Mouse (Mus musculus) frontal cortex, adult 2 months (tissue): ENCODE measurements at regions not wholly inside any gene's neighbourhood (a gene's known extent, or its start where the extent isn't known, plus 50 kb on each side); places are given as distances from the start of the nearest gene placed in this dataset.

ENCODE experiments used
- DNase-seq, 2 experiments: peaks; one replicate each; pipeline ENCODE4 v3.0.0; 2022; ENCODE audit warnings: low spot score in 1 of 2; ENCODE audit errors: extremely low spot score in 1 of 2

DNA sequence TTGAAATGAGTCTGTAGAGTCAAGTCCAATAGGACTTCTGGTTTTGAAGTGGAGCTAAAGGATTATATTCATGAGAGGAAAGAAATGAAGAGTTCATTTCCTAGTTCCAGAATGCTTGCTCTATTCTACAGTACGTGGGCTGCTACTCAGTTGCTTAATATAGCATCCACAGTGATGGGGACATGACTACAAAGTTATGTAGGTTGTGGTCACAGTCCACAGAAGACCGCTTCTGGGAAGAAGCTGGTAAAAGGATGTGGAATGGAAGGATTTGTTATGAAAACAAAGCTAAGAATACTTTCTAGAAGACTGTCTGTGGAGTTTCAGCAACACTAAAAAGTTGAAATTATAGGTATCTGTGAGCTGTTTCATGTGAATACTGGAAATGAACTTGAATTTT, 739.8 kb downstream of the Slitrk6 start:
- DNase-seq, result peak; percentile 5 to 22

DNA sequence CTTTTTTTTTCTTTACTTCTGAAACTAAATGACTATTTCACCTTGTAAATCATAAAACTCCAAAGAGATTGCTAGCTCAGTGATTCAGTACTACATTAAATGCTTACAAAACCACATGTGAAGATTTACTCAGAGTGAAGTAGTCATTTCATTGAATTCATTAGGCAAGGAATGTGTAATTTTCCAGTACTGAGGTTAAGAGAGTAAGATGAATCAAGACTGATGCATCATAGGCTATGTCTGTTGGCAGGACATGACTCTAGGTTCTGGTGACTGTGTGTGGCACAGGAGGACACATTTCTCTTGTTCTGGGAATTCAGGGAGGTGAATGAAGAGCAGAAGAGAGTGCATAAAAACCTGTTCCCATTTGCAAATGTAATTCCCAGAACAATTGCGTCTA, 741.7 kb downstream of the Slitrk6 start:
- no peak for DNase-seq

DNA sequence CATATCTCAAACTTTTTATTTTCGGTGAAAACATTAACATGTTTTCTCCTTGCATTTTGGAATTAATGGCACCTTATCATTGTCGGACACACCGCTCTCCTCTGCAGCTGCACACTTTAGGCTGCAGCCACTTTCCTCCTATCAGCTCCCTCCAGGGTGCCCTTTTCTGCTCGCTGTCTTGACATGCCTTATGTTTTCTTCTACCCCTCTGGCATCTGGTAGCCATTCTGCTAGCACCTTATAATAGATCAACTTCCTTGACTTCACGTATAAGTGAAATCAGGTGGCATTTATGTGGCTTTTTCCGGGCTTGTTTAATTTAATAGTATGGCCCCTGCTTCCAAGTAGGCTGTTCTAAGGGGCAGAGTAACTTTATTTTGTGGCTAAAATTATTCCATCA, 747.8 kb downstream of the Slitrk6 start:
- no peak for DNase-seq

DNA sequence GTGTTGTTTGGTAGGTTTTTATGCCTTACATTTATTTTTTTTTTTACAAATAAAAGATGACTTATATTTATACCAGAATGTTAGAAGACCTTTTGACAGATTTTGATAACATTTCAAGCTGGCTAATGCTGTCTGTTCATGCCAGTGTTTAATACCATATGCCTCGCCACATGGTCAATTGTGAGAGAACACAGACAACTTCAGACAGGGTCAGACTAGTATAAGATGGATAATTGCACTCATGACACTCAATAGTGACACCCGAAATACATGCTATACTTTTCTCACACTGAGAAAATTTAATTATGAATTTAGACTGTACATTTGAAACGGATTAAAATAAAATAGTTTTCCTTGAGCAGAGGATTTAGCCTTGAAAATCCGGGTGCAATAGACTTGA, 769.9 kb downstream of the Slitrk6 start:
- no peak for DNase-seq

DNA sequence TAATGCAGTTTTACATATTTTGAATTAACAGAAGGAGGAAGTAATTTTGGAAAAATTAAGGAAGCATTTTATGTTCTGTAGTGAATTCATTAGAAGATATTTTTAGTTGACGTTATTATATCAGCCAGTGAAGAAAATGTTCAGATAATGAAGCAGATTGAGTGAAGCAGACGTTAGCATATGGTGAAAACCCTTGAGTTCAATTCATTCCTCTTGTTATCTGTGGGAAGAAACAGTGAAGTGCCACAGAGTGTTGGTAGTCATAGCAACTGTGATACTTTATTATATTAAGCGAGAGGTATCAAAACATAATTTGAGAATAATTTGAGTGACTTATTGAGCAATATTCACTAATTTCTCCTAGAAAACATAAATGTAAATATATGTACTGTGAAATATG, 796.9 kb downstream of the Slitrk6 start:
- peak in 1 of 2 experiments; percentile 1 for DNase-seq

DNA sequence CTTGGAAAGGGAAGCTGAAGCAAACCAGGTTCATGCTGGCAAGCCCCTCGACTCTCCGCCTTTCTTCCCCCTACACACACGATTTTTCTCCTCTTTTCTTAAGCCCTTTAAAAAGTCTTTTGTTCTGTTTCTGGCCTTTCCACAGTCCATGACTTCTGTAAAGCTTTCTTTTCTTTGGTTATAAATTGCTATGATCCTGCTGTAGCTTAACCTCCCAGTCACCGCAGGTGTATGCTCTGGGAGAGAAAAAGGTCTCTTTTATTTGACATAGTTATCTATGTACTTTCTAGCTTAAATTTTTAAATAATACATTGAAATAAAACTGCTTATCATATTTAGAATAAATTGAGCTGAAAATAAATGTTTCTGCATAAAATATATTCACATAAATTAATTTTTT, 813.0 kb downstream of the Slitrk6 start:
- no peak for DNase-seq

DNA sequence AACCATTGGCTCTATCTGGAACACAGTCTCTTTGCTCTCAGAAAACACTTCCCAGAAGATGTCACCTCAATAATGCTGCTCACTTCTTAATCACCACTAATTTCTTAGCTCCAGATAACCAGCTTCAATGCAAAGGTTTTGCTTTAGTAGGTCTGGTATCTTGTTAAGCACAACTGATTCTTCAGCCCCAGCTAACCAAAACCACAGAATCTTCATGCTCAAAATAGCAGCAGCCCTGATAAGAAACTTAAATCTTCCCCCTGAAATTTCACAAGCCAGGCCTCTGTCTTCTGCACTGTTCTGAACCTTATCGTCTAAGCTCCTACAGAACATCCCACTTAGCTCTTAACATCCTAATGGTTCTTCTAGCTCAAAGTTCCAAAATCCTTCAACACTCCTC, 813.8 kb downstream of the Slitrk6 start:
- DNase-seq, result no peak

DNA sequence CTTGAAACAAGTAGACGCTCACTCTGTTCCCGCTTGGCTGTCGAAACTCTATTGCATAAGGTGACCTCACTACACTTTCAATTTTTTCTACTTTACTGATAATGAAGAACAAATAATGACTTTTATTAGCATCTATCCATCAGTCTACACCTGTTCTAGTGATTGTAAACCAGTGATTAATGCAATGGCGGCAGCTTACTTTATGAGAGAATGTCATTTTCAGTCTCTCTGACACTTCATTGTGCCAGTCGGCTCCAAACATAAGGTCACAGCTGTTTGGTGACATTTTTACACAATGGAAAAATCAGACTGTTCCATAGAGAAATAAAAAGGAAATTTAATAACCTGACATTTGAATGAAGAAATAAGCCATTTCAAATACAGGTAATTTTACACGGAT, 817.5 kb downstream of the Slitrk6 start:
- DNase-seq, result no peak

DNA sequence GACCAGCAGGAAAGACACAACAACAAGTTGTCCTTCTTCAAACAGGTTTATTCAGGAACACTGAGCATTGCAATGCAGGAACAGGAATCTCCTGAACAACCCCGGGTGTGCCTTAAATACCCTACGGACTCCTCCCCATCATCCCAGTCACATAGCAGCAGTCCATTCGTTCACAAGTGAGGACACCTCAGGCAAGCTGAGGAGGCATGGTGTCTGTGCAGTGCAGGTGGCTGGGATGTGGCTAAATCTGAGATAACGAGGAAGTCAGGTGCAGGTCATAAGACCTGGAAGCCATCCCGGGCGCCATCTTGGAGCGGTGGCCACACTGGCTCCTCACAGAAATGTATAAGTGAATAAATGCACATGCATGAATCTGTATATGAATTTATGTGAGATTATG, 826.0 kb downstream of the Slitrk6 start:
- DNase-seq, result no peak

DNA sequence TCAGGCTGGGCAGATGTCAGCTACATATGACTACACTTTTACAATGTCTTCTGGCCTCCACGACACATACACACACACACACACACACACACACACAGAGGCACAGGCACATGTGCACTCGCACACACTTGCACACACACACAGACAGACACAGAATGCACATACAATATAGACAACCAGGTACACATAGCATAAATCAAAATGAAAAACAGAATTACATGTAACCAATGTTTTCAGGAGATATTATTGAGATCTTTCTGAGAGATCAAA, 863.1 kb downstream of the Slitrk6 start:
- DNase-seq, result no peak

DNA sequence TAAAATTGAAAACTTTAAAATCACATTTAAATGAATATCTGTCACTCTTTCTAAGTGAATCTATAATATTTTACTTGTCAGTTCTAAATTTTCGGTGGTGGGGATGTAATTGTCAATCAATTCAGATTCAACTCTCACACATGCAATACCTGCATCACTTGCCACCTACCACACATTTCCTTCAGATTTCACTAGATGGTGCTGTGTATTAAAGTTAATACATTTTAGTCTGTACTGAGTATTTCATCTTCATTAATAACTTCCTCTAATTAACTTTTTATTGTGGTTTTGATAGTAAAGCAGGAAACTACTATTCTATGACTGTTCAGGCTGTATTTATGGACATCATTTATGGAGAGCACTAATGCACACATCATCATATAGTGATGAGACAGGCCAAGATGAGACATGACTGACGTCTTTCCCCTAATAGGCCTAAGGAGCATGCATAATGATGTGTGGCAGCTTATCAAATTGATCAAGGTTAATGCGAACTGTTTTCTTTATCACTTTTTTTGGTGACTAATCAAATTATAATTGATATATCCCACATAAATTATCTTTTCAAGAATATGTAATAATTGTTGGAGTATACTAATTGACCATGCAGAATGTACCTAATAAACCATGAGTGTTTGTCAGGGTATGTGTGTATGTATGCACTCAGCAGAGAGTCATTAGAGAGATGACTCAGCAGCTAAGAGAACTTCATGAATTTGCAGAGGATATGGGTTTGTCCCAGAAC, 863.6 kb downstream of the Slitrk6 start:
- DNase-seq, result peak in 1 of 2 experiments; percentile 39

DNA sequence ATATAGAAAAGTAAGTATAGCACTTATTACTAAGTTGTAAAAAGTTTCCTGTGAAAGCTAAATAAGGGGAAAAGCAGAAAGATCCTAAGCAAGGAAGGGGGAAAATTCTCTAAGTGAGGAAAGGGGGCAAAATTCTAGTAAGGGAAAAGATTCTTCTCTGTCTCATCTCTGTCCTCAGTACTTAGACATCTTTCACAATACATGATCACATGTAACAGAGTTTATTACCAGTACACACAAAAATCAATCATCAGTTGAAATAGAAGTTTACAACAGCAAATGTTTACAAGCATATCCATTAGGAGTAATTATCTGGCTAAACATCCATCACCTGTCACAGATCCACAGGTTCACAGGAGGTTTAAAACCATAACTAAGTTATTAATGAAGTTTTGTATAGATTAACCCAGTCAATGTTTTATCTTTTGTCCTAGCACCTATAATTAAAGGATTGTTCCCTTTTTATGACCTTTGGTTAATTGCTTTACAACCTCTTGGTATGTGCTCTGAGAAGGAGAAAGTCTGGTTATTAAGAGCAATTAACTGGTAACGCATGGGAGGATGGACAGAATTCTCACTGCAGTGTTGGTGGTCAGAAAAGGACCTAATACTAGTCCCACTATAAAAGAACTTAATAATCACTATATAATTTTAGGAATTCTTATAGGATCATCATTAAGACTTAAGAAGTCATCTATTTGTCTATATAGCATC, 877.8 kb downstream of the Slitrk6 start:
- DNase-seq, result no peak

DNA sequence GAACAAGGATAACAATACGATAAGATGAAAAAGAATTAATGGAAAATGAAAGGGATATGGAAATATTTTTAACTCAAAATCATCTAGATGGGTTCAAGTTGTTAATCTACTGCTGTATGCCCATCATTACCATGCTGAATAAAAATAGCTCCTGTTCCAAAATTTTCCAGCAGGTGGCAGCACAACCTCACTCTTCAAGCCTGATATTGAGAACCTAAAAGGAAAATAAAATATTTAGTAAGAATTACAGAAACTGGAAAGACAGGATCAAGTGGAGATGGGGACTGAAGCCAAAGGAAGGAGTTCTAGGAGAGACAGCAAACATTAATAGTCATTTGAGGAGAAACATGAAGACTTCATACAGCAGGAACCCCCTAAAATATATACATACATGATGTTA, 880.7 kb downstream of the Slitrk6 start:
- peak in 1 of 2 experiments; percentile 85 for DNase-seq

DNA sequence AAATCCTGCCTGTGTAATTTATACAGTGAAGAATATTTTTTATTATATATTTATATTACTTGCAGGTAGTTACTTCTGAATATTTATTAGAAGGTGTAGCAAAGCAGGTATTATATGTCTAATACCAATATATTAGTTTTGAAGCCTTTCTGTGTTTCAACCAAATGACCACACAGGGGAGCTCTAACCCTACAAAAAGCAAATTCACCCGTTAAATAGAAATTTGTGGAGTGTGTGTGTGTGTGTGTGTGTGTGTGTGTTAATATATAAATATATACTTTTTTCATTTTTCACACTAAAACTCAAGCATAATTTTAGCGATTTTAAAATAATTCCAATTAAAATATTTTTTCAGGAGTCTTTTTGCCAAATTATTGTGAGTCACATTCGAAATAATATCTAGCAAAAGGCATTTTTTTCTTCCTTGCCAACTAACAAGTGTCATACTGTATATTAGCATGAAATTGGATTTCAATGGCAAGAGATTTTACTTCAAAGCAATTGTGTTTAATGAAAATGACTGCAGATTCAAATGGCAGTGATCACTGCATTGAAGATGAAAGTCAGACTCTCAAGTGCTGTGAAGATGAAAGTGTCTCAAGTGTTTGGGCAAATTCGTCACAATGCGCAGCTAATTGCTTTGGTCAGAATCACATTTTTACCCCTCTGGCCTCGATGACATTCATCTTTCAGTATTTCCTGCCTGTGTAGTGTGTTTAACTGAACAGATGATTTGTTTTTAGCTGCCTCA, 914.4 kb downstream of the Slitrk6 start:
- peak in 1 of 2 experiments; percentile 57 for DNase-seq

DNA sequence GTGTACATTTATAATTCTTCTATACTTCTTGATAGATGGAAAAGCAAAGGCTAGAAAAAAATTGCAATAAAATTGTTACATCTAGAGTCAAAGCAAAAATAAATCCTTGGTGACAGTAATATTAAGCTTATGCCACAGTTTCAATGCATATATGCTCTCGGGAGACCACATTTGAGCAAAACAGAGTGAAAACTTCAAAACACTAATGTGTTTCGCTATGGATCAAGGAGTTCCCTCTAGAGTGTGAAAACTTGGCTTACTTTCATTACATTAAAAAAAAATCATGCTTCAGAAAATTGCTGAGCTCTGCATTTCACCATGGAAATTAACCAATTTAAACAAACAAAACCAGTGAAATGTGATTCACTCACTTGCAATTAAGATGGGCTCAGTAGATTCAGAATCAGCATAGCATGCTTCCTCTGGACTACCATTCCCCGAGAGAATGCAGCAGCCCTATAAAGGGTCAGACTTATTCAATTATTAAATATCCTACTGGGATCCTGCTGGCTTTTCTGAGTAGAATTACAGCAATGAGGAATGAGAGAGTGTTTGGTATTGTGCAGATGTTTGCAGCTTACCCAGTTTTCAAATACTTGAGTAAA, 888.7 kb upstream of the Slitrk1 start:
- no peak for DNase-seq

DNA sequence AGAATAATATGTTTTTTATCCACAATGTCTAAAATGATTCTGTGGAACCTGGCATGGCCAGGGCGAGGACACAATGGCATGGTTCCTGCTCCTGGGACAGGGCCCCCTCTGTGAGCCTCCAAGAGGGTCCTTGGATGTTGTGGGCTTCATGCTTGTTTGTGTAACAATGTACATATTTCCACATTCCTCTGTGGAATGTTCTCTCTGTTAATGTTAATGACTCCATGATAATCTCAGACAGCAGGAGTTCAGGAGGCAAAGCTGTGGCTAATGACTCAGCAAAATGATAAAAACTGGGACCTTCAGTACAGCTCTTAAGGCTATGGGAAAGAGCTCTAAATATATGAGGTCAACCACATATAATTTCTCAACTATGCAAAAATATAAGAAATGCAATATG, 858.3 kb upstream of the Slitrk1 start:
- DNase-seq, result no peak

DNA sequence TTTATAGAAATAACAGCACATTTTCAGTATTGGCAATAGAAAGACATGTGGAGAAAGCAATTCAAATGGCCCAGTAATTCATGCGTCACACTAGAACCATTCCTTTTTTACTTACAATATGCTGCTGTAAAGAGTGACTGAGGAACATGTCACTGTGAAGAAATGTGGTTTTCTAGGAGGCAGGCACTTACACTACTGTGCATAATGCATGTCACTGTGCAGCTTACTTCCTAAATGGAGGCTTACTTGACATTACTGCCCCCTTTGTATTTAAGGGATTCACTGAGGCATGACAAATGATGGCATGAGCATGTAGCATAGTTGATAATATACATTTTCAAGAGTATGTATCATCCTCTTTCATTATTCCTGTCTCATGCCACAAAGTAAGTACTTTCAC, 846.9 kb upstream of the Slitrk1 start:
- DNase-seq, result no peak
